Mouse (Mus musculus): Measurements from ENCODE around the gene Tgfb1i1. TPM values are rescaled to one million over a fixed set of nuclear protein-coding genes. Genes with fewer than 3 reads are reported as not detected.

Gene Tgfb1i1
- polyA plus RNA-seq, 1 experiment = not detected

GRCm38 (mm10) chr7:128294785-128295184 is 48.2 kb downstream of the Tgfb1i1 start:
- Histone ChIP-seq H3K4me3 (ENCODE audit: insufficient read depth, low read depth, low read length) (no peak overlapping the region), H3K4me1 (ENCODE audit: control insufficient read depth, insufficient read depth, low read length) (peaks cover 4% of the 10 kb centered on the region), H3K27ac (ENCODE audit: insufficient read depth, low read depth, low read length) (no peak overlapping the region)
- WGBS = 92% methylated on average over 10 of the region's 10 CpGs
- TF ChIP-seq CTCF (IDR thresholded peaks at IDR 0.05; ENCODE audit: insufficient read depth, low read depth, low read length) = no peak

GRCm38 (mm10) chr7:128296514-128296913 is 49.9 kb downstream of the Tgfb1i1 start:
- Histone ChIP-seq H3K4me1 (ENCODE audit: control insufficient read depth, insufficient read depth, low read length) (peaks cover 4% of the 10 kb centered on the region), H3K4me3 (ENCODE audit: insufficient read depth, low read depth, low read length) (no peak overlapping the region), H3K27ac (ENCODE audit: insufficient read depth, low read depth, low read length) (no peak overlapping the region)
- WGBS = 74% methylated on average over 3 of the region's 3 CpGs
- no peak for TF ChIP-seq CTCF (IDR thresholded peaks at IDR 0.05; ENCODE audit: insufficient read depth, low read depth, low read length)
- no peak for TF ChIP-seq POLR2A (IDR thresholded peaks at IDR 0.05; ENCODE audit: insufficient read depth, low read depth, low read length)

- 33% methylated on average over 10 of the region's 10 CpGs for WGBS
- peaks cover 4% of the 10 kb centered on the region for H3K4me1 ChIP-seq (ENCODE audit: control insufficient read depth, insufficient read depth, low read length)
- H3K4me3 ChIP-seq (ENCODE audit: insufficient read depth, low read depth, low read length) = peak overlapping the region; percentile 71
- no peak overlapping the region for H3K27ac ChIP-seq (ENCODE audit: insufficient read depth, low read depth, low read length)
- TF ChIP-seq POLR2A (IDR thresholded peaks at IDR 0.05; ENCODE audit: insufficient read depth, low read depth, low read length) (no peak), CTCF (IDR thresholded peaks at IDR 0.05; ENCODE audit: insufficient read depth, low read depth, low read length) (no peak)
Observed at GRCm38 (mm10) chr7:128297291-128297616, 50.6 kb downstream of the Tgfb1i1 start.

- Histone ChIP-seq H3K27ac (ENCODE audit: insufficient read depth, low read depth, low read length) (no peak within 1 kb of the TSS), H3K4me3 (ENCODE audit: insufficient read depth, low read depth, low read length) (peak within 1 kb of the TSS; percentile 71), H3K4me1 (ENCODE audit: control insufficient read depth, insufficient read depth, low read length) (peaks cover 4% of the 10 kb centered on the region)
- TF ChIP-seq CTCF (IDR thresholded peaks at IDR 0.05; ENCODE audit: insufficient read depth, low read depth, low read length) = no peak
- TF ChIP-seq POLR2A (IDR thresholded peaks at IDR 0.05; ENCODE audit: insufficient read depth, low read depth, low read length) = peak; percentile 36; the same call in 1 of the 2 replicates
- WGBS = under 1% methylated on average over 47 of the region's 47 CpGs
Observed at GRCm38 (mm10) chr7:128297617-128298480, 51.2 kb downstream of the Tgfb1i1 start, which contains the start of gene BC017158. Gene BC017158 (minus strand): TSS chr7:128298170.

- WGBS = 18% methylated on average over 8 of the region's 8 CpGs
- Histone ChIP-seq H3K4me1 (ENCODE audit: control insufficient read depth, insufficient read depth, low read length) (peaks cover 4% of the 10 kb centered on the region), H3K4me3 (ENCODE audit: insufficient read depth, low read depth, low read length) (no peak overlapping the region), H3K27ac (ENCODE audit: insufficient read depth, low read depth, low read length) (no peak overlapping the region)
- no peak for TF ChIP-seq POLR2A (IDR thresholded peaks at IDR 0.05; ENCODE audit: insufficient read depth, low read depth, low read length)
- TF ChIP-seq CTCF (IDR thresholded peaks at IDR 0.05; ENCODE audit: insufficient read depth, low read depth, low read length) = no peak
Observed at GRCm38 (mm10) chr7:128298481-128299342, 52.1 kb downstream of the Tgfb1i1 start.

- Histone ChIP-seq H3K4me1 (ENCODE audit: control insufficient read depth, insufficient read depth, low read length) (peaks cover 4% of the 10 kb centered on the region), H3K27ac (ENCODE audit: insufficient read depth, low read depth, low read length) (no peak overlapping the region), H3K4me3 (ENCODE audit: insufficient read depth, low read depth, low read length) (no peak overlapping the region)
- 71% methylated on average over 3 of the region's 3 CpGs for WGBS
- no peak for TF ChIP-seq CTCF (IDR thresholded peaks at IDR 0.05; ENCODE audit: insufficient read depth, low read depth, low read length)
- TF ChIP-seq POLR2A (IDR thresholded peaks at IDR 0.05; ENCODE audit: insufficient read depth, low read depth, low read length) = no peak
Observed at GRCm38 (mm10) chr7:128300952-128301351, 54.3 kb downstream of the Tgfb1i1 start.

- TF ChIP-seq CTCF (IDR thresholded peaks at IDR 0.05; ENCODE audit: insufficient read depth, low read depth, low read length) = no peak
- no peak for TF ChIP-seq POLR2A (IDR thresholded peaks at IDR 0.05; ENCODE audit: insufficient read depth, low read depth, low read length)
- WGBS = 40% methylated on average over 3 of the region's 3 CpGs
- Histone ChIP-seq H3K27ac (ENCODE audit: insufficient read depth, low read depth, low read length) (no peak overlapping the region), H3K4me1 (ENCODE audit: control insufficient read depth, insufficient read depth, low read length) (peaks cover 3% of the 10 kb centered on the region), H3K4me3 (ENCODE audit: insufficient read depth, low read depth, low read length) (no peak overlapping the region)
Observed at GRCm38 (mm10) chr7:128302151-128302550, 55.5 kb downstream of the Tgfb1i1 start.

- TF ChIP-seq CTCF (IDR thresholded peaks at IDR 0.05; ENCODE audit: insufficient read depth, low read depth, low read length) (no peak), POLR2A (IDR thresholded peaks at IDR 0.05; ENCODE audit: insufficient read depth, low read depth, low read length) (no peak)
- 79% methylated on average over 6 of the region's 6 CpGs for WGBS
- H3K4me3 ChIP-seq (ENCODE audit: insufficient read depth, low read depth, low read length) = no peak overlapping the region
- H3K4me1 ChIP-seq (ENCODE audit: control insufficient read depth, insufficient read depth, low read length) = peaks cover 3% of the 10 kb centered on the region; the same call in 1 of the 2 replicates
- H3K27ac ChIP-seq (ENCODE audit: insufficient read depth, low read depth, low read length) = no peak overlapping the region
Observed at GRCm38 (mm10) chr7:128304198-128304597, 57.6 kb downstream of the Tgfb1i1 start.

- no peak overlapping the region for H3K27ac ChIP-seq (ENCODE audit: insufficient read depth, low read depth, low read length)
- TF ChIP-seq POLR2A (IDR thresholded peaks at IDR 0.05; ENCODE audit: insufficient read depth, low read depth, low read length) (no peak), CTCF (IDR thresholded peaks at IDR 0.05; ENCODE audit: insufficient read depth, low read depth, low read length) (no peak)
- WGBS = 4% methylated on average over 5 of the region's 5 CpGs
- peaks cover 6% of the 10 kb centered on the region; the same call in 1 of the 2 replicates for H3K4me1 ChIP-seq (ENCODE audit: control insufficient read depth, insufficient read depth, low read length)
- H3K4me3 ChIP-seq (ENCODE audit: insufficient read depth, low read depth, low read length) = no peak overlapping the region
Observed at GRCm38 (mm10) chr7:128304907-128305306, 58.3 kb downstream of the Tgfb1i1 start.

Other genes starting within 250 kb of the Tgfb1i1 start
- not detected in 2 replicates for gene Trim72, start 242.9 kb upstream of the Tgfb1i1 start, polyA plus RNA-seq (2012; ENCODE audit: insufficient read depth, insufficient read length, low replicate concordance, missing spikeins)
- gene Itgam, start 184.2 kb upstream of the Tgfb1i1 start, polyA plus RNA-seq (2012; ENCODE audit: insufficient read depth, insufficient read length, low replicate concordance, missing spikeins) = not detected in 2 replicates
- not detected in 2 replicates for gene Gm49368, start 184.1 kb upstream of the Tgfb1i1 start, polyA plus RNA-seq (2012; ENCODE audit: insufficient read depth, insufficient read length, low replicate concordance, missing spikeins)
- not detected in 2 replicates for gene Itgax, start 117.3 kb upstream of the Tgfb1i1 start, polyA plus RNA-seq (2012; ENCODE audit: insufficient read depth, insufficient read length, low replicate concordance, missing spikeins)
- gene Itgad, start 92.4 kb upstream of the Tgfb1i1 start, polyA plus RNA-seq (2012; ENCODE audit: insufficient read depth, insufficient read length, low replicate concordance, missing spikeins) = not detected in 2 replicates
- gene Cox6a2, start 40.4 kb upstream of the Tgfb1i1 start, polyA plus RNA-seq (2012; ENCODE audit: insufficient read depth, insufficient read length, low replicate concordance, missing spikeins) = not detected in 2 replicates
- not detected in 2 replicates for gene Armc5, start 9.5 kb upstream of the Tgfb1i1 start, polyA plus RNA-seq (2012; ENCODE audit: insufficient read depth, insufficient read length, low replicate concordance, missing spikeins)
- gene 9130023H24Rik, start 8.8 kb upstream of the Tgfb1i1 start, polyA plus RNA-seq (2012; ENCODE audit: insufficient read depth, insufficient read length, low replicate concordance, missing spikeins) = not detected in 2 replicates
- gene Slc5a2, start 18.8 kb downstream of the Tgfb1i1 start, polyA plus RNA-seq (2012; ENCODE audit: insufficient read depth, insufficient read length, low replicate concordance, missing spikeins) = not detected in 2 replicates
- not detected in 2 replicates for gene BC017158, start 51.4 kb downstream of the Tgfb1i1 start, polyA plus RNA-seq (2012; ENCODE audit: insufficient read depth, insufficient read length, low replicate concordance, missing spikeins)
- gene Rgs10, start 171.9 kb downstream of the Tgfb1i1 start, polyA plus RNA-seq (2012; ENCODE audit: insufficient read depth, insufficient read length, low replicate concordance, missing spikeins) = not detected in 2 replicates
- gene Tial1, start 214.9 kb downstream of the Tgfb1i1 start, polyA plus RNA-seq (2012; ENCODE audit: insufficient read depth, insufficient read length, low replicate concordance, missing spikeins) = not detected in 2 replicates

Data from olfactory bulb, adult 2 months (tissue).